Mouse (Mus musculus) E14TG2a.4 (cell line): ENCODE results near the gene Cadps.

Experiments
- CTCF ChIP-seq: conservative IDR thresholded peaks from 2 replicates; pipeline ENCODE4 v1.5.1; 2014; ENCODE audit warnings: low read length
- NANOG ChIP-seq: IDR thresholded peaks from 2 replicates; pipeline ENCODE4 v1.6.1; 2014; ENCODE audit warnings: borderline replicate concordance, low read length, mixed read lengths
- POU5F1 ChIP-seq: IDR thresholded peaks from 2 replicates; pipeline ENCODE4 v1.6.1; 2014; ENCODE audit warnings: low read length, borderline replicate concordance

DNA sequence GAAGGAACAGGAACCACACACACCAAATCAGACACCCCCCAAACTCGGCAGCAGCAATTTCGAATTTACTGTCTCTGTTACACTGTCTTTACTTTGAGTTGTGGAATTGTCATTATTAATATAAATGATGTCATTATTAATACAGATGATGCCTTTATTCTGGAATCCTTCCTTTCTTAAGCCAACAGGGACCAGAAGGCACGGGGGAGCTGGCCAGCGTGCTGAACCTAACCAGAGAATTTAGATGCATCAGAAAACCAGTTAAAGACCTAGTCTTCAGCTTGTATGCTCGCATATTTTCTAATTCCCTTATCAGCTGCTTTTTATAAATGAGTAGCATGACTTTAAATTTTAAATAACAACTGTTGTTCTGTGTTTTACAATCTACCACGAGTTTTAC lies 902 bp upstream of the Cadps start:
- TF ChIP-seq CTCF (no peak), POU5F1 (no peak), NANOG (no peak)
